Mouse (Mus musculus): ENCODE measurements around the gene Tmem144. TPM values are rescaled to one million over a fixed set of nuclear protein-coding genes. Genes with fewer than 3 reads are reported as not detected.
"Not testable (repeated sequence)": the region's sequence is repeated elsewhere in the genome, so short reads cannot be mapped to it uniquely, and the experiment has no call there.

The Tmem144 gene
- total RNA-seq, 2 experiments from 2014 or later: 1.5 to 4.3 TPM

GRCm38 (mm10) chr3:79811632-79812031 is 40.9 kb downstream of the Tmem144 start:
- ATAC-seq (replicated peaks; ENCODE audit: poor library complexity): peak; percentile 55

GRCm38 (mm10) chr3:79810563-79810962 is 42.0 kb downstream of the Tmem144 start:
- no peak for ATAC-seq (replicated peaks; ENCODE audit: poor library complexity)

- ATAC-seq (replicated peaks; ENCODE audit: poor library complexity): peak; percentile 85
These were observed 43.4 kb downstream of the Tmem144 start for GRCm38 (mm10) chr3:79809180-79809567.

- ATAC-seq (replicated peaks; ENCODE audit: poor library complexity): no peak
These were observed 43.9 kb downstream of the Tmem144 start for GRCm38 (mm10) chr3:79808530-79809179.

- ATAC-seq (replicated peaks; ENCODE audit: poor library complexity): not testable (repeated sequence)
These were observed 51.8 kb downstream of the Tmem144 start for GRCm38 (mm10) chr3:79800761-79801160.

- ATAC-seq (replicated peaks; ENCODE audit: poor library complexity): no peak
These were observed 60.3 kb downstream of the Tmem144 start for GRCm38 (mm10) chr3:79792307-79792706.

GRCm38 (mm10) chr3:79790324-79790723 is 62.2 kb downstream of the Tmem144 start:
- ATAC-seq (replicated peaks; ENCODE audit: poor library complexity): no peak

GRCm38 (mm10) chr3:79789554-79789953 is 63.0 kb downstream of the Tmem144 start:
- peak; percentile 84 for ATAC-seq (replicated peaks; ENCODE audit: poor library complexity)

- ATAC-seq (replicated peaks; ENCODE audit: poor library complexity): peak; percentile 86
These were observed 63.6 kb downstream of the Tmem144 start for GRCm38 (mm10) chr3:79788959-79789358.

- no peak for ATAC-seq (replicated peaks; ENCODE audit: poor library complexity)
These were observed 68.2 kb downstream of the Tmem144 start for GRCm38 (mm10) chr3:79784362-79784736.

GRCm38 (mm10) chr3:79783630-79784361 is 68.8 kb downstream of the Tmem144 start:
- ATAC-seq (replicated peaks; ENCODE audit: poor library complexity): no peak

- ATAC-seq (replicated peaks; ENCODE audit: poor library complexity): no peak
These were observed 79.9 kb downstream of the Tmem144 start for GRCm38 (mm10) chr3:79772701-79773100.

Other genes starting within 250 kb of the Tmem144 start
- gene 4930579G24Rik, start 223.7 kb downstream of the Tmem144 start, total RNA-seq (2015): 38.3 and 42.3 TPM in 2 replicates
- 14.4 and 15.7 TPM in 2 replicates for gene 4930579G24Rik, start 223.7 kb downstream of the Tmem144 start, total RNA-seq (2017)
- 40.3 and 42.5 TPM in 2 replicates for gene Etfdh, start 223.3 kb downstream of the Tmem144 start, total RNA-seq (2015)
- gene Etfdh, start 223.3 kb downstream of the Tmem144 start, total RNA-seq (2017): 60.0 and 73.8 TPM in 2 replicates
- gene Rxfp1, start 114.9 kb downstream of the Tmem144 start, total RNA-seq (2015): not detected in 2 replicates
- not detected in 2 replicates for gene Rxfp1, start 114.9 kb downstream of the Tmem144 start, total RNA-seq (2017)
- 0.12 and 2.8 TPM in 2 replicates for gene Fam198b, start 31.8 kb upstream of the Tmem144 start, total RNA-seq (2015)
- gene Fam198b, start 31.8 kb upstream of the Tmem144 start, total RNA-seq (2017): 0.04 and 2.6 TPM in 2 replicates

Measured in megakaryocyte progenitor cell, adult 5-6 weeks (primary cell).